Mouse (Mus musculus): ENCODE measurements at regions not wholly inside any gene's neighbourhood (a gene's known extent, or its start where the extent isn't known, plus 50 kb on each side); places are given as distances from the start of the nearest gene placed in this dataset.

DNA sequence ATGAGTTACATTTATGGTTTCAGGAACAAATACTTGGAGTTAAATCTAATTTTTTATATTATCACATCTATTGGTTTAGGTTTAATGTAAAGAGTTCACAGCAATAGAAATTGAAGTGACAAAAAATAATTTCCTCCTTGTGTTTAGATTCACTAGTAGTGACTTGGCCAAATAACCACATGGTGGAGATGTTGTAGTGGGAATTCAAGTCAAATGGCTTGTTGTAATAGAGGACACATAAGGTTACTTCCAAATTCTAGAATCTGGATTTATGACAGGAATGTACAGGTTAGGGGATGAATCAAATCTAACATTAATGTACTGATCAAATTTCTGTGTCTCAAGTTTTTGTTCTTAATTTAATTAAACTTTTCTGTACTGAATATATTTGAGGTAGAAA lies 526.4 kb upstream of the Klhl1 start:
- Histone ChIP-seq H3K4me2 (no peak overlapping the region), H3K4me1 (replicated peaks) (no peaks in the 10 kb centered on the region), H3K9ac (no peak overlapping the region), H3K27me3 (no peaks in the 10 kb centered on the region), H3K4me3 (no peak overlapping the region), H3K9me3 (no peaks in the 10 kb centered on the region), H3K36me3 (no peaks in the 10 kb centered on the region), H3K27ac (replicated peaks) (no peak overlapping the region)
- no peak for ATAC-seq (ENCODE audit: low read depth)

DNA sequence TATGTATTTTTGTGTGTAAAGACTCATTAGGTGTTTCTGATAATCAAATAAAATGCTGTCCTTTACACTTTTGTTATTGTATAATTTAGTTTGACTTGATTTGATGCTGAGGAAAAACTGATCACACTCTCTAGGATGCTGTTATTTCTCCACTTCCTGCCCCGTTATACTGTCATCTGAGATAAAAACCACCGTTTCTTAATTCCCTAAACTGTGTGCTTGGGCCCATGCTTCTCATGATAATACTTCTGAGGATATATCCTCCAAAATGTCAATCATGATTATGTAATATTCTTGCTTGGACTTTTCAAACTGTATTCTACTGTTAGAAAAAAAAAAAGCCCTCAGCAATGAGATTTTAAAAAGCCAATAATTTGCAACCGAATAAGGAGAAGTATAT lies 520.9 kb upstream of the Klhl1 start:
- no peaks in the 10 kb centered on the region for H3K9me3 ChIP-seq
- ATAC-seq (ENCODE audit: low read depth): no peak
- no peaks in the 10 kb centered on the region for H3K27me3 ChIP-seq
- no peak overlapping the region for H3K9ac ChIP-seq
- H3K27ac ChIP-seq (replicated peaks): no peak overlapping the region
- no peak overlapping the region for H3K4me3 ChIP-seq
- H3K4me1 ChIP-seq (replicated peaks): no peaks in the 10 kb centered on the region
- H3K4me2 ChIP-seq: no peak overlapping the region
- 86% methylated on average over 3 of the region's 3 CpGs for WGBS
- no peaks in the 10 kb centered on the region for H3K36me3 ChIP-seq

DNA sequence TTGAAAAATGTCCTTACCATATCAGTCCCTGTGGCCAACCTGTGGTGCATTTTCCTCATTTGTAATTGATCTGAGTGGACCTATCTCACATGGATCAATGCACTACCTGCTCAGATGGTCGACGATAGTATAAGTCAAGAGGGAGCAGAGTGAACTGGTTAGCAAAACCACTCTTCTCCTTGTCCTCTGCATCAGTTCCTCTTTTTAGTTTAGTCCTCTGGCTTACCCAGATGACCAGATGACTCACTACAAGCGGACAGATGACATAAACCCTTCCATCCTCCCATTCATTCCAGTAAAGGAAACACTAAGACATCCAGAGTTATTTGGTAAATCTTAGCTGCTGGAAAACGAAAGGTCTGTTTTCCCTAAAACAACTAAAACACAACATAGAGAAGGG lies 509.6 kb upstream of the Klhl1 start:
- H3K9me3 ChIP-seq: no peaks in the 10 kb centered on the region
- H3K27ac ChIP-seq (replicated peaks): no peak overlapping the region
- no peaks in the 10 kb centered on the region for H3K36me3 ChIP-seq
- no peak overlapping the region for H3K4me3 ChIP-seq
- H3K4me1 ChIP-seq (replicated peaks): no peaks in the 10 kb centered on the region
- H3K9ac ChIP-seq: no peak overlapping the region
- ATAC-seq (ENCODE audit: low read depth): no peak
- no peak overlapping the region for H3K4me2 ChIP-seq
- H3K27me3 ChIP-seq: no peaks in the 10 kb centered on the region
- WGBS: 85% methylated on average over 4 of the region's 4 CpGs

DNA sequence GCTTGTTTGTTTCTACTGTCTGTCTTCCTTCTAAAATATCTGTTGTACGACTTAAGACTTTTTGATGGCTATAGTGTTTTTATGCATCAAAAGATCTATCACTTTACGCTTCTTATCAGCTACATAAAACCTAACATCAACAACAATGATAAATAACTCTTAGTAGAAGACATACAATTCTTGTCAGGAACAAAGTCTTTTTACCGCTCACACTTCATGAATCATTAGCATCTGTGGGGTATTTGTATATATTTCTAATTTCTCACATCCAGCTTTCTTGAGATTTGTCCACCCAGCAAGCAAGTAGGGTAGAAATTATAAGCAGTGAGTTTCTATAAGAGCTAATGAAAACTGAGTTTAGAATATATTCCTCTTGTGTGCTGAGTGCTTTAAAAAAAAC lies 487.4 kb upstream of the Klhl1 start:
- Histone ChIP-seq H3K27me3 (no peaks in the 10 kb centered on the region), H3K27ac (replicated peaks) (no peak overlapping the region), H3K9me3 (no peaks in the 10 kb centered on the region), H3K4me2 (no peak overlapping the region), H3K4me1 (replicated peaks) (no peaks in the 10 kb centered on the region), H3K4me3 (no peak overlapping the region), H3K36me3 (no peaks in the 10 kb centered on the region), H3K9ac (no peak overlapping the region)
- no peak for ATAC-seq (ENCODE audit: low read depth)
- 89% methylated on average over 3 of the region's 3 CpGs for WGBS

DNA sequence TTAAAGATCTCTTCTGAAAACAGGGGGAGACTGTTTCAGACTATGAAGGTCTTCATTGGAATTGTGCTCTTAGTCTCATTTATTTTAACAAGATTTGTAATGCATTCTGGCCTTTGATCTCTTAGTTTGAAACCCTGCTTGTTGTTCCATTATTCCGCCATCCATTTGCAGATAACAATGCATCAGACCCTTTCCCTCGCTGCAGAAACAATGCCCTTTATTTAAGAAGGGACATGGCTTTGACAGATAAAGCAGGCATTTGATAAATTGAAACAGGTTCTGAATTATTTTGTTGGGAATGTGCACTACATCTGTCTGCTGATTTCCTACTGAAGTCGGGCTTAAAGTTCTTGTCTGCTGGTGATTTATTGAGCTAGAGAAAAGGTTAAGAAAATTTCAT lies 476.2 kb upstream of the Klhl1 start:
- Histone ChIP-seq H3K4me2 (no peak overlapping the region), H3K27ac (replicated peaks) (no peak overlapping the region), H3K4me3 (no peak overlapping the region), H3K36me3 (no peaks in the 10 kb centered on the region), H3K4me1 (replicated peaks) (no peaks in the 10 kb centered on the region), H3K9ac (no peak overlapping the region), H3K27me3 (no peaks in the 10 kb centered on the region), H3K9me3 (no peaks in the 10 kb centered on the region)
- ATAC-seq (ENCODE audit: low read depth): no peak
- WGBS: 10% methylated on average over 3 of the region's 3 CpGs

DNA sequence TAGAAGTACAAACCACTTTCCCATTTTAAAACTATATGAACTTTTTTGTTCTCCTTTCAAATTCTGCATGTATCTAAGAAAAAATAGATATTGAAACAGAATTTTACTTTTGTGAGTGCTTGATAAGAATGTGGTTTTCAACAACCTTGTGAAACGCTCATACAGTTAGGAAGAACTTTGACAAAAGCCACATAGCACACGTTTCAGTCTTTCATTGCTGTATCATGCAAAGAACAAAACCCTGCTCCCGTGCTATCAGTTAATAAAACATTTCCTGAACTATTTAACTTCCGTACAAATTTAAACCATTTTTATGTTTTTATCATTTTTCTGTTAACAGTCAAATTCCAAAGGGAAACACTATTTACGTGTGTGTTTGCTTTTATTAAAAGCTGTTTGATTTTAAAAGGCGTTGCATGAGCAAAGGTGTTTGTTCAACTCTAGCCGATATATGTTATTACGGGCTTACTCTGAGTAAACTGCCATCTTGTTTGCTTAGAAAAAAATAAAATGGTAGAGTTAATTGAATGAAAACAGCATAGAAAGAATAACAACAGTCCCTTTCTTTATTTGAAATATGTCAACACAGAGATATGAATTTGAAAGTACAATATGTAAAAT lies 471.8 kb upstream of the Klhl1 start:
- no peaks in the 10 kb centered on the region for H3K9me3 ChIP-seq
- no peak for ATAC-seq (ENCODE audit: low read depth)

DNA sequence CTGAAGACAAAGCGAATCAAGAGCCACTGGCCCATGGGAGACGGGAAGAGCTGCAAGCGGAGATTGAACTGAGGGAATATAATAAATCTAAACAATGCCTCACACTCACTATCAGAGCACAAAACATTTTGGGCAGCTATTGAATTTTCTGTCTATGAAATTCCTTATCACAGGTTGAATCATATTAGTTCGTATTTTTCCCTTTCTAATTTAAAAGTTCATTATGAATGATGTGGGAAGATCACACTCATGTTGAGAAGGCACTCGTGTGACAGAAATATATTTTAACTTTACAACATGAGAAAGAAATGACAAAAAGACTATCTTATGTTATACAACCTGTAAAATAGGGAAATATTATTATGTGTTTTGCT lies 444.2 kb upstream of the Klhl1 start:
- no peak overlapping the region for H3K27ac ChIP-seq (replicated peaks)
- no peaks in the 10 kb centered on the region for H3K9me3 ChIP-seq
- 48% methylated on average over 5 of the region's 5 CpGs for WGBS
- H3K4me2 ChIP-seq: no peak overlapping the region
- no peak for ATAC-seq (ENCODE audit: low read depth)
- no peaks in the 10 kb centered on the region for H3K27me3 ChIP-seq
- no peak overlapping the region for H3K9ac ChIP-seq
- no peaks in the 10 kb centered on the region for H3K36me3 ChIP-seq
- H3K4me1 ChIP-seq (replicated peaks): no peaks in the 10 kb centered on the region
- H3K4me3 ChIP-seq: no peak overlapping the region

More for the DNA sequence above, 471.8 kb upstream of the Klhl1 start:
- Histone ChIP-seq H3K4me3 (no peak overlapping the region), H3K4me2 (no peak overlapping the region), H3K27ac (replicated peaks) (no peak overlapping the region), H3K9ac (no peak overlapping the region), H3K36me3 (no peaks in the 10 kb centered on the region), H3K27me3 (no peaks in the 10 kb centered on the region), H3K4me1 (replicated peaks) (no peaks in the 10 kb centered on the region)
- WGBS: 86% methylated on average over 8 of the region's 8 CpGs

DNA sequence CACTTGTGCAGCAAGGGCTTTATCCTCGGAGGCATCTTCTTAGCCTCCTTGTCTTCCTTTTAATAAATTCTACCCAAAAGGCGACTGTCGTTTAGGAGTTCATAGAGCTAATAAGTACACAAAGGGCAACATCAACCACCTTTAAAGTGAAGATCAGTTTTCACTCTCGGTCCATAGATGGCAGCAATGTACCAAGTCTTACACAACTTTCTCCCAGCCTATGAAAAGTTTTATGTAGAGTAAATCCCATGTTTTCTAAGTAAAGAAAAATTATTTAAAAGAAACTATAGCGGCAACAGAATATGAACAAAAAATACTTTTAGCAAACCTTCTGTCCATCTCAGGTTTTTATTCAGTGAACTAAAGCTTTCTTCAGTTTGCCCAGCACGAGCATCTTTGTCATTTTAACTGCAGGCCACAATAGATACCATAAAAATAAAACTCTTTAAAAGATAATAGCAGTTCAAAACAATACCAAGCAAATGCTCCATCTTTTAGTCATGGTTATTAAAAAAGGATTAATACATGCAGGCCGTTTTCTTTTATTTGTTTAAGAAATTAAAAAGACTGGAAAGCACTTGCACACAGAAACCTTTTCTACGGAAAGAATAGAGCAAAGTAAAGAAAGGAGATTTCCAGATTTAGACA lies 443.6 kb upstream of the Klhl1 start:
- Histone ChIP-seq H3K4me2 (no peak overlapping the region), H3K4me3 (no peak overlapping the region)

DNA sequence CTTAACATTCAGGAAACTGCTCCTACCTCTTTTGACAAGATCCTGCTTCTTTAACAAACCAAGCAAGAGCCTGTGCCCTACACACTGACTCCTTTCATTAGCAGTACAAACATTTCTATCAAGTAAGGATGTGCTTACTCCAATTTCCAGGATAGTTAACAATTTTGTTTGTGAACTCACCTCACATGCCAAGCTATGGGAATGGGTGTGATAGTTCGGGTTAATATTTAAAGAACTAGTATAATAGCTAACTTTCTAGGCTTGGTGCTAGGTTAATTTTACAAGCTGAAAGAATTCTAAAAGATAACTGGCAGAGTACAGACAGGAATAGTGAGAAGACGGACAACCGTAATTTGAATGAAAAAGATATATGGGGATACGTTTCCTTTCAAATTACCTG lies 437.2 kb upstream of the Klhl1 start:
- H3K4me2 ChIP-seq: no peak overlapping the region

More for the DNA sequence above, 443.6 kb upstream of the Klhl1 start:
- no peak for ATAC-seq (ENCODE audit: low read depth)
- no peaks in the 10 kb centered on the region for H3K9me3 ChIP-seq
- H3K27me3 ChIP-seq: no peaks in the 10 kb centered on the region
- no peaks in the 10 kb centered on the region for H3K4me1 ChIP-seq (replicated peaks)
- 30% methylated on average over 8 of the region's 8 CpGs for WGBS
- H3K27ac ChIP-seq (replicated peaks): no peak overlapping the region
- no peak overlapping the region for H3K9ac ChIP-seq
- no peaks in the 10 kb centered on the region for H3K36me3 ChIP-seq

DNA sequence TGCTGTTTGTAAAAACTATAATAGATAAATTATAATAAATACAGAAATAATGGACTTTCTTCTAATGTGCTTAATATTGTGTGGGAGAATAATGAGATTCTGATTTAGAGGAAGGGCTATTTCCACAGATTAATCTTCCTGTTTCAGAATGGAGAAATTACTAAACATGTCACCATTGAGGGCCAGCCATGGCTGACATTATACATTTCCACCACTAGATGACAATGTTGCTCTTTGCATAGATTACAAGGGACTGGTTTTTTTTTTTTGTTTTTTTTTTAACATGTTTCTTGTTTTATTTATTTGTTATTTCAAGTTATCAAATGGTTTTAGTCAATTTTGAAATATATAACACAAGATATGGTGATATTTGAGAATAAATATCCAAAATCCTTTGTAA lies 435.6 kb upstream of the Klhl1 start:
- Histone ChIP-seq H3K9ac (no peak overlapping the region), H3K4me3 (no peak overlapping the region), H3K4me1 (replicated peaks) (no peaks in the 10 kb centered on the region), H3K36me3 (no peaks in the 10 kb centered on the region), H3K27me3 (no peaks in the 10 kb centered on the region), H3K27ac (replicated peaks) (no peak overlapping the region), H3K9me3 (no peaks in the 10 kb centered on the region), H3K4me2 (no peak overlapping the region)
- ATAC-seq (ENCODE audit: low read depth): no peak

More for the DNA sequence above, 437.2 kb upstream of the Klhl1 start:
- Histone ChIP-seq H3K9me3 (no peaks in the 10 kb centered on the region), H3K36me3 (no peaks in the 10 kb centered on the region), H3K9ac (no peak overlapping the region), H3K4me3 (no peak overlapping the region), H3K27ac (replicated peaks) (no peak overlapping the region), H3K4me1 (replicated peaks) (no peaks in the 10 kb centered on the region), H3K27me3 (no peaks in the 10 kb centered on the region)
- 90% methylated on average over 4 of the region's 4 CpGs for WGBS
- no peak for ATAC-seq (ENCODE audit: low read depth)

DNA sequence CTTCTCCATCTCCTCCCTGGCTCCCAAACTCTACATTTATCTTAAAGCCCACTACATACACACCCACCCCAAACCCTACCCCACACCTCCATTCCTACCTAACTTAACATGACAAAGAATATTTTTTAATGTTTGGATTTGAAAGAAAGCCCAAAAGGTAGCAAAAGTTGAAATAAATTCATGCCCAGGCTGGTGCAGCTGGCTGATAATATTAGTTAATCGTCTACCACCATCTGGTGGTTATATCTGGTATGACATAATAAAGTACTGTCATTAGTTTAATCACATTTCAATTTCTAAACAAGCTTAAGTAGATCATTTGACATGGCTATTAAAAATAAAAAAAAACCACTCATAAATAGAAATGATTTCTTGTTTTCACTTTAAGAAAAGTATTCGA lies 389.8 kb upstream of the Klhl1 start:
- no peak for ATAC-seq (ENCODE audit: low read depth)
- no peak overlapping the region for H3K4me2 ChIP-seq

DNA sequence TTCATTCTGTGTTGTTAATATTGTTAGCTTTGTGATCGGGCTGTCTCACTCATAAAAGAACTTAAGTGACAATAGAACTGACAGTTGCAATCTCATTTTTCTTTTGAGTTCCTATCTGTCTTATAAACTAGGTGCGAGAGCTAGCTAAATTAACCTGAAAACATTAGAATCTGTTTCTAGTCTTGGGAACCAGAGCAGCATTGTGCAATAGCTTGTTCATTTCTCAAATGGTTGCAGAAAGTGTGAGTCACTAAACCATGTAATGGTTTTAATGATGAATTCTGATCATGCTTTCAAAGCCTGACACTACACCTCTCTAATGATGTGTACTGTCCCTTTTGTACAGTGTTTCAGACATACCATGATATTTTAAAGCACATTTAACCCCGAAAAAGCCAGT lies 360.8 kb upstream of the Klhl1 start:
- no peak for ATAC-seq (ENCODE audit: low read depth)
- H3K36me3 ChIP-seq: no peaks in the 10 kb centered on the region
- H3K4me3 ChIP-seq: no peak overlapping the region

More for the DNA sequence above, 389.8 kb upstream of the Klhl1 start:
- Histone ChIP-seq H3K9me3 (no peaks in the 10 kb centered on the region), H3K9ac (no peak overlapping the region), H3K4me3 (no peak overlapping the region), H3K27ac (replicated peaks) (no peak overlapping the region), H3K4me1 (replicated peaks) (no peaks in the 10 kb centered on the region), H3K27me3 (no peaks in the 10 kb centered on the region), H3K36me3 (no peaks in the 10 kb centered on the region)
- 6% methylated on average over 2 of the region's 2 CpGs for WGBS

DNA sequence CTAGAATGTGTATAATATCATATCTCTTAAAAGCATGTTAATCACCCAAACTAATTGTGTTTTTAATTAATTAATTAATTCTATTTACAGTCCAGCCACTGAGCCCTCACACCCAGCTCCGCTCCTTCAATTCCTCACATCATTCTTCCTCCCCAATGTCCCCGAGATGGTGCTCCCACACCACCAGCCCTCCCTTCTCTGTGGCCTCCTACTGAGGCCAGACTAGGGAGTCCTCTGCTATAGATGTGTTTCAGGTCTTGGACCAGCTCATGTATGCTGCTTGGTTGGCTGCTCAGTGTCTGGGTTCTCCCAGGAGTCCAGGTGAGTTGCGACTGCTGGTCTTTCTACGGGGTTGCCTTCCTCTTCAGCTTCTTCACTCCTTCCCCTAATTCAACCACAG lies 353.1 kb upstream of the Klhl1 start:
- H3K27ac ChIP-seq (replicated peaks): no peak overlapping the region
- no peaks in the 10 kb centered on the region for H3K27me3 ChIP-seq
- no peaks in the 10 kb centered on the region for H3K9me3 ChIP-seq
- H3K9ac ChIP-seq: no peak overlapping the region
- no peaks in the 10 kb centered on the region for H3K36me3 ChIP-seq
- no peak overlapping the region for H3K4me3 ChIP-seq
- ATAC-seq (ENCODE audit: low read depth): no peak
- H3K4me1 ChIP-seq (replicated peaks): no peaks in the 10 kb centered on the region
- 87% methylated on average over 4 of the region's 4 CpGs for WGBS
- no peak overlapping the region for H3K4me2 ChIP-seq

More for the DNA sequence above, 360.8 kb upstream of the Klhl1 start:
- Histone ChIP-seq H3K9me3 (no peaks in the 10 kb centered on the region), H3K4me2 (no peak overlapping the region), H3K4me1 (replicated peaks) (no peaks in the 10 kb centered on the region), H3K27me3 (no peaks in the 10 kb centered on the region), H3K9ac (no peak overlapping the region), H3K27ac (replicated peaks) (no peak overlapping the region)
- WGBS: 84% methylated on average over 3 of the region's 3 CpGs
